Mouse (Mus musculus) c-Kit-negative CD71-positive TER-119-positive erythroid progenitor cells, embryonic 14.5 days (primary cell): ENCODE measurements around the gene Epha1.

Experiments used
- DNase-seq: peaks from one replicate; pipeline ENCODE4 v3.0.0-alpha.2; 2013; ENCODE audit warnings: low read depth, low spot score

The Epha1 gene

DNA sequence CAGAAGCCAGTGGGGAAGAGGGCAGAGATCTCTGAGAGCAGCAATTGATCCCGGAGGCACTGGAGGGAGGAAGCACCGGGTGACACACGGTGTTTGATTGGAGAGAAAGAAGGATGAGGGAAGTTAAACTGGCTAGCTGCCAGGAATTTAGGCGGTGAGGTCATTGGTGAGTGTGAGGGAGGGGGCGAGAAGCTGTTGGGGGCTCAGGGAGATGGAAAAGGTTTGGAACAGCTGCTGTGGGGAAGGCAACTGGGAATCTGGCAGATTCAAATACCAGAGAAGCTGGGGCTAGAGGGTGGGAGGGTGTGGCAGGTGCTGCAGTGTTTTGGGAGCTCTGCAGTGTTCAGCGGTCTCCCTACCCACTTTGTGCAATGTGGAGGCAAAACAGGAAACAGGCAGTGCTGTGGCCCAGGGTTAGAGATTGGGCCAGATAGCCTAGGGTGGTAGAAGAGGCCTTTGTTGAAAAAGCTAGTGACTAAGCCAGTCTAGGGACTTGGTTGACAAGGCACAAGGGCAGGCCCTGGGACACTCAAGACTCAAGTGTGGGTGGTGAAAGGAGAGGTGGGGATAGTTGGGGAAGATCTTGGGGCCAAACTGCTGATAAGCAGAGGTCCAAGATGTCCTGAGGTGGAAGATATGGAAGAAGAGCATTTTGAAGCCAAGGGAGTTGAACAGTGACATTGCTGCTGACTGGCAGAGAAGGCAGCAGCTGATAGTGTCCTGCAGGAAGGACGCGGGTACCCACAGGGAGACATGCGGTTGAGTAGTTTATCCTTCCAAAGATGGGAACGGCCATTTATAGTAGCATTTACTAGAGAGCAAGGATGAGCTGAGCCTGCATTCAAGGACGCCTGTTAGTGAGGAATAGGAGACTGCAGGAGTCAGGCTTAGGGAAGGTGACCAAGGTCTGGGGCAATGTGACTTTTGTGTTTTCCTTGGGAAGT lies 18.7 kb downstream of the Epha1 start:
- DNase-seq, result no peak

DNA sequence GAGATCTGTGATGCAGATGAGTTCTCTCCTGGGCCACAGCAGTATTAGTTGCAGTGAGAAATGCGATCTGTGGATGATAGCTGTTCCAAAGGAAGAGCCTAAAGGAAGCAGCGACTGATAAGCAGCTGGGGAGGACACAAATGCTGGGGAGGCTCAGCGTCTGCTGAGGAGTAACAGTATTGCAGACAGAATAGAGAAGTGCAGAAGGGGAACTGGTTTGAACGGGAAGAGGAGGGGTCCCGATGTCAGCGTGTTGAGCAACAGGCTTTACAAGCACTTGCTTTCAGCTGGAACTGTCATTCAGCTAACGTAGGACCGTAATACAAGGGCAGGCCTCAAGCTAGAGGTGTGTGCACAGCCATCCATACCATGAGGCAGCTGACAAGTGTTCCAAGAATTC lies 19.9 kb downstream of the Epha1 start:
- no peak for DNase-seq

DNA sequence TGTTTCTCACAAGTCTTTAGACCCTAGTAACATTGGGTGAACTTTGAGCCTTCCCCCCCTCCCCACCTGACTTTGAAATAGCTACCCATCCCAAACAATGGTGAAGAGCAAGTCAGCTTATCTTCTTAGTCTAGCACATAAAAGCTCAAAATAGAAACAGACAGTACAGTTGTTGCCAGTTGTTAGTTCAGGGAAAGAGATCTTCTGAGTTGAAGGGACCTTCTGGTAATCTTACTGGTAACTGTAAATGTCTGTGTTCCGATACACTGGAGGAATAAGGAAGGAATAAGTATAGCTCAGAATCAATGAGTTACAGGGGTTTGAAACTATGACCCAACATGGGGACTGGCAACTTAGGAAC lies 20.6 kb downstream of the Epha1 start:
- DNase-seq, result no peak

- DNase-seq, result no peak
Observed at GRCm38 (mm10) chr6:42351776-42352485, 21.1 kb downstream of the Epha1 start.

DNA sequence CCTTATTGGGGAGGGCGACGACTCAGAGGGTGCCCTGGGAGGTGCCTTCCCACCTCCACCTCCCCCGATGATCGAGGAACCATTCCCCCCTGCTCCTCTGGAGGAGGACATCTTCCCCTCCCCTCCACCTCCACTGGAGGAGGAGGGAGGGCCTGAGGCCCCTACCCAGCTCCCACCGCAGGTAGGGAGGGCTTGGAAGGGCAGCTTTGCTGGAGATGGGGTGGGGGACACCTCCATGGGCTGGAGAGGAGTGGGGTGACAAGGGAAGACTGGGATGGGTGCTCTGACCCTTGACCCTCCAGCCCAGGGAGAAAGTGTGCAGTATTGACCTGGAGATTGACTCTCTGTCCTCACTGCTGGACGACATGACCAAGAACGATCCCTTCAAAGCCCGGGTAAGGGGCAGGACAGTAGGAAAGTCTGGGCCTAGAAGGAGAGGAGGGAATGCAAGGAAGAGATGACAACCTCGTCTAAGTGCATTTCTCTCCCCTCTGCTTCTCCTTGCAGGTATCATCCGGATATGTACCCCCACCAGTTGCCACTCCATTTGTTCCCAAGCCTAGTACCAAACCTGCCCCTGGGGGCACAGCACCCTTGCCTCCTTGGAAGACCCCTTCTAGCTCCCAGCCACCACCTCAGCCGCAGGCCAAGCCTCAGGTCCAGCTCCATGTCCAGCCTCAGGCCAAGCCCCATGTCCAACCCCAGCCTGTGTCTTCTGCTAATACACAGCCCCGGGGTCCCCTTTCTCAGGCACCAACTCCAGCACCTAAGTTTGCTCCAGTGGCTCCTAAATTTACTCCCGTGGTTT lies 21.9 kb downstream of the Epha1 start:
- no peak for DNase-seq

DNA sequence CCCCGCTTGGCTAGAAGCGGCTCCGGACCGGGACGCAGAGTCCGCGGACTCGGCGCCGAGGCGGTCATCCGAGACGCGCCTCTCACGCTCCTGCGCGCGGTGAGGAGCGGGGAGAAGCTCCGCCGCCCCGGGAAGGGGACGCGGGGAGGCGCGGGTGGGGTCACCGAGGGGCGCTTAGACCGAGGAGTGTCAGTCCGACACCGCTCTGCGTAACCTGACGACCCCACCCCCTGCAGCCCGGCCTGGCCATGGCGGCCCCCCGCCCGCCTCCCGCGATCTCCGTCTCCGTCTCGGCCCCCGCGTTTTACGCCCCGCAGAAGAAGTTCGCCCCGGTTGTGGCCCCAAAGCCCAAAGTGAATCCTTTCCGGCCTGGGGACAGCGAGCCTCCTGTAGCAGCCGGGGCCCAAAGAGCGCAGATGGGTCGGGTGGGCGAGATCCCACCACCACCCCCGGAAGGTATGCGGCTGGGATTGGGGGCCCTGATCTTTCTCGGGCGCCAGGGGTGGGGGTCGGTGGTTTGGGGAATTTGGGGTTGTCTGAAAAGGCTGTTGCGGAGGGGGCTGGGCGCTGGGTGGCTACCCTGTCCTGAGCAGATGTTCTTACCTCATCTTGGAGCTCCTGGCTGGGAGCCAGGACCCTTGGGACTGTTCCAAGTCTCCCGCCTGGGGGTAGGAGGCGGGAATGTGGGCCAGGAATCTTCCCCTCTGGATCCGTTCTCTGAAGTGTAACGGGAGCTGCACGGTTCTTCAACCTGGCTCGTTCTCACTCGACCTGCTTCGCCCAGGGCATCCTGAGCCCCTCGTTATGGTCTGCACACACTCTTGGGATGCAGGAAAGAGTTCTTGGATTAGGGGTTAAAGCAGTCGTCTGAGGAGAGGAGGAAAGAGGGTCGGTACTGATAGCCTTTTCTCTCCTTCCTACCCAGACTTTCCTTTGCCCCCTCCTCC lies 22.8 kb downstream of the Epha1 start:
- no peak for DNase-seq

GRCm38 (mm10) chr6:42349426-42350020 lies 23.5 kb downstream of the Epha1 start, which contains the start of gene Zyx:
Gene Zyx (plus strand): TSS chr6:42349630.
- DNase-seq, result no peak

GRCm38 (mm10) chr6:42349006-42349425 lies 24.1 kb downstream of the Epha1 start:
- DNase-seq, result no peak

DNA sequence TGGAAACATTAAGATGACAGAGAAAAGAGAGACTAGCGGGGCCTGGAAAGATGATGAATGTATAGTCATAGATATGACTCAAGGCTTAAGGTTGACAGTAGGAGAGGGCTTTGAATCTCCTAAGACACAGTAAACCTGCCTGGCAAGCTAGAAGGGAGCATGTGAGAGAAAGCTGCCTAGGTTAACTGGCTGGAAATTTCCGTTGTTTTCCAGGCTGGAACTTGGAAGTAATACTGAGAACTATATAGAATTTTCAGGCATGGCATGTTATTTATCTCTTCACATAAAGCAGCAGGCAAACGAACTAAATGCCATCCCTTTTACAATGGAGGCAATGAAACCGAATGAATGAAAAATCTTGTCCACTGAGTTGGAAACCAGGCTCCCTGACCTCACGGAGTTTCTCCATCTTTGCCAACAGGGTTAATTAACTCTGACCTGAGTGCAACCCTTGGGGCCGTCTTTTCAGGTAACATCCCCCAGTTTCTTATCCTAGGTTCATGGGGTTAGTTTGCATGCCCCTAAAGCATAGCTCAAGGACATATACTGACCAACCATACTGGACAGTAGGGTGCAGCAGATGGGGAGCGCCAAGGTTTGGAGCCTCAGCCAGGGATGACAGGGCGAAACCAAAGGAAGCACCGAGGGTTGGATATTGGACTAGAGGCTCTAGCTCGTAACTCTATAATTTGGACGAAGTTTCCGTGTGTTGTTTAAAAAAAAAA lies 24.6 kb downstream of the Epha1 start:
- DNase-seq, result no peak

GRCm38 (mm10) chr6:42344255-42344654 lies 28.8 kb downstream of the Epha1 start:
- no peak for DNase-seq

DNA sequence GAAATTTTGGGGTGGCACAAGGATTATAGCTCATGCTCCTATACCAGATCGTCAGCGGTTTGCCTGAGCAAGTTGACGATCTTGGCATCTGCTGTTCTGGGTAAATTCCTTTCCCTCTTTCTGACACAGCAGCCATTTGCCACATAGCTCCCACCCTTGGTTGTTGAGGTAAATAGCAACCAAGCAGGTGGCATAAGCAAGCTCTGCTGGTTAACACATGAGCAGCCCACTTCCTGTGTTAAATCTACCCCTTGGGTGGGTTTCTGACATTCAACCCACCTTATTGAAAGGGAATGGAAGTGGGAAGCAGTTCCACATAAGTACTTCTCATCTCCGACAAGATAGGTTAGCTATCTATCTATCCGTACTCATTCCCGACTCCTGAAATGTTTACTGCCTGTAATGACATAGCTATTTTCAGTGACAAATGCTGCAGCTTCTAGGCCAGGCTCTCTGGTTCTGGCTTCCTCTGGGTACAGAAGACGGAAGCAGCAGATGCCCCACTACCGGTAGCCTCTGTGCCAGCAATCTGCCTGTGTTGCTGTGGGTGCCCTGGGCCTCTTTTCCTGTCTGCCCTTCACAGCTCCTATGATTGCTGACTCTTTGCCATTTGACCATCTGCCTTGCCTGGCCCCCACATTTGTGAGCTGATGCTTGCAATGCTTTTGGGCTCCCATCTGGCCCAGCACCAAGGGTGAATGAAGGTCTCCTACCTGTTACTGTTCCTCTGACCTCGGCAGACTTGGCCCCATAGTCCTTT lies 29.5 kb downstream of the Epha1 start:
- no peak for DNase-seq

- no peak for DNase-seq
Observed at GRCm38 (mm10) chr6:42342171-42342570, 30.9 kb downstream of the Epha1 start.

DNA sequence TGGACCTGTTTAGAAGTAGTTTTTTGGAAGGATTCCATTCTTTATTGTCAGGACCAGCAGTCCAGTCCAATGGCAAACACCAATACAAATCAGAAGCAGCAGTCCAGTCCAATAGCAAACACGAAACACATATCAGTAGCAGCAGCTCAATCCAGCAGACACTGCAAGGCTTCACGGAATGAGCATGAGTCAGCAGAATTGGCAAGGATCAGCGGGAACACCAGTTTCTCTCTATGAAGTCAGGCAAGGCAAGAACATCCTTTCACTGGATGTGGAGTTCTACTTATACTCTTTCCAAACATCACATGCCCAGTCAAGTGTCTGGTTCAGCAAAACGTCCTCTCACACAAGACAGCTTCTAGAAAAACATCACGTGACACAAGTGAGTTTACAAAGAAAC lies 33.1 kb downstream of the Epha1 start:
- DNase-seq, result no peak

- DNase-seq, result no peak
Observed at GRCm38 (mm10) chr6:42339189-42339588, 33.9 kb downstream of the Epha1 start.

DNA sequence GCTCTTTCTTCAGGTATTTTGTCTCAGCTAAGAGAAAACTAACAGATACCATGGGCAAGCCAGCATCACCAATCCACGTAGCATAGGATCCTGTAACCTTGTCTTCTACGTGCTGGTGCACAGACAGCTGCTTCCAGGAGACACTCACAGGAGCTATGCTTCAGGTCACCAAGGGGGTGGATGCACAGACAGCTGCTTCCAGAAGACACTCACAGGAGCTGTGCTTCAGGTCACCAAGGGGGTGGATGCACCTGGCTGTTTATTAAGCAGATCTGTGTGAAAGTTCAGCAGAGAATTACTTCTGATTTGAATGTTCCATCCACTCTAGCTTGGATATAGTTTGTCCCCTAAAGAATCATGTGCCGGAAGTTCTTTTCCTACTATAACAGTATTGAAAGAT lies 42.1 kb downstream of the Epha1 start:
- no peak for DNase-seq

DNA sequence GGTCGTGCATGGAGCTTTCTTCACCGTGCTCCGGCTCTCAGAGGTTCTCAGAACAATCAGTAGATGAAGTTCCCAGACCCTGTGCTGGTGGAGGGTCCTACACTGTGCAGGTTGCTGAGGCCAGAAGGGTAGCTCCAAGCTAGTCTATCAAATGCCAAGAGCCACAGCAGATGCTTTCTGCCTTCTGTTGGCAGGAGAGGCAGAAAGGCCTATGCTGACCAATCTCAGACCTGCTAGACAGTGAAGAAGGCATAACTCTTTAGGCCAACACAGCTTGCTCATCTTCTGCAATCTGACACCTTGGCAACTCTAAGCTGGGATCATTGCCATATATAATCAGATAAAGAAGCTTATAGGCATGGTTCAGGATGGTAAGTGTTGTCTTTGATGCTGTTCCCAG lies 42.9 kb downstream of the Epha1 start:
- no peak for DNase-seq

GRCm38 (mm10) chr6:42328757-42329156 lies 44.3 kb downstream of the Epha1 start:
- no peak for DNase-seq

DNA sequence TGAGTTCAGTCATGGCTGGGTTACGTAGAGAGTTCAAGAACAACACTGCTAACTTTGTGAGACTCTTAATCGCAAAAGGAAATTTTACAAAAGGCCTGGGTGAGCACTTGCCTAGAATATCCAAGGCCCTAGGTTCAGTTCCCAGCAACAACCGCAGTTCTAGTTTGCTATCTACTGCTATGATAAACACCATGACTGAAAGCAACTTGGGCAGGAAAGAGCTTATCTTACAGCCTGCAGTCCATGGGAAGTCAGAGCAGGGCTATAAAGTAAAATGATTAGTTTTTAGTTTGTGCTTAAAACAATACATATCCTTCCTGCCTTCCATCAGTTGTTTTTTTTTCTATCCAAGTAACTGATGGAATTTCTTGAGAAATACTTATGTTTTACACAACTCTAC lies 46.6 kb downstream of the Epha1 start:
- no peak for DNase-seq

DNA sequence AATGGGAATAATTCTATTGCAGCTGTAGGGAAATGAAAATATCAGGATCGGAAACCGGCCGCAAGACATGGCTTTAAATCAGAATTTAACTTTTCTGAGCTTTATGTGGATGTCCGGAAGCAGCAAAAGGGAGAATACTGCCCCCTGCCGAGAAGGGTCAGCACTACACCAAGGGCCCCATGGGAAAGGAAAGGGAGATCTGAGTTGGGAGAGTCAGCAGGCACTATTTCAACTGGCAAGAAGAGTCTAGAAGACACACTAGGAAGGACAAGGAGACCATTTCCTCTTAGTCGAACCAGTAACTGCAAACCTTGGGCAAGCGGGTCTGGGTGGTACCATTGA lies 47.8 kb downstream of the Epha1 start:
- peak; percentile 5 for DNase-seq
